Mouse (Mus musculus): ENCODE measurements at regions not wholly inside any gene's neighbourhood (a gene's known extent, or its start where the extent isn't known, plus 50 kb on each side); places are given as distances from the start of the nearest gene placed in this dataset.
A peak's percentile ranks its signal among the peaks of the same experiment; 100 is the strongest.

DNA sequence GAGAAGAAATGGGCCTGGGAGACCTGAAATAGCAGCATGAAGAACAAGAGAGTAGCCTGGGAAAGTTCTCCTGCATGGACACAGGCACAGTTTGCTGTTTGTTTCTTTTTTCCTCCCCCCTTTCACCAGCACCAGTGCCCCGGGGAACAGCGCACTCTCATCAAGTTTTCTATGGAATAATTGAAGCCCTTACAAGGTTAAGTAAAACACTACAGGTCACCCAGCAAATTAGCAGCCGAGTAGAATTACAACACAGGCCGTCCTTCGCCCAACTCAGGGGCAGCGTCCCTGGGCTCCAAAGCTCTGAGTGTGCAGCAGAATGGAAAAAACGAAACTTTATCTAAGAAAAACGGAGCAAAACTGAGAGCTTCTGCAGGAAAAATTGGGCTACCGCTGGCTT lies 381.6 kb upstream of the Jarid2 start:
- no peak for DNase-seq (ENCODE audit: low spot score)

GRCm38 (mm10) chr13:44353899-44354298 lies 375.4 kb upstream of the Jarid2 start:
- peak; percentile 6 for DNase-seq (ENCODE audit: low spot score)

GRCm38 (mm10) chr13:44355771-44356221 lies 373.5 kb upstream of the Jarid2 start:
- no peak for DNase-seq (ENCODE audit: low spot score)

DNA sequence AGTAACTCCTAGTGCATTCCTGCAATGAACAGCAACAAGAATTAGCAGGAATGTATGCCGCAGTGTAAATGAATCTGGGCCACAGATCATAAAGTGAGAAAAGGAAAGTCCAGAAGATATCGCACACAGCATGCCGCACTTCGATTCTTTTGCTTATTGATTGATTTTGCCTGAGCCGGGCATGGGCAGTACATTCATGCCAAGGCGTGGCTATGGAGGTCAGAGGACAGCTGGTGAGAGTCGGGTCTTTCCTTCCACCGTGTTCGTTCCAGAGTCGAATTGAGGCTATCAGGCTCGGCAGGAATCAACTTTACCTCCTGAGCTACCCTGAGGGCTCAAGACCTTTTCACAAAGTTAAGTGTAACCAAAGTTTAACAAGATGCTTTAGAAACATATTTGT lies 372.3 kb upstream of the Jarid2 start:
- DNase-seq (ENCODE audit: low spot score): no peak

- no peak for DNase-seq (ENCODE audit: low spot score)
These were observed 369.9 kb upstream of the Jarid2 start for GRCm38 (mm10) chr13:44359344-44359743.

DNA sequence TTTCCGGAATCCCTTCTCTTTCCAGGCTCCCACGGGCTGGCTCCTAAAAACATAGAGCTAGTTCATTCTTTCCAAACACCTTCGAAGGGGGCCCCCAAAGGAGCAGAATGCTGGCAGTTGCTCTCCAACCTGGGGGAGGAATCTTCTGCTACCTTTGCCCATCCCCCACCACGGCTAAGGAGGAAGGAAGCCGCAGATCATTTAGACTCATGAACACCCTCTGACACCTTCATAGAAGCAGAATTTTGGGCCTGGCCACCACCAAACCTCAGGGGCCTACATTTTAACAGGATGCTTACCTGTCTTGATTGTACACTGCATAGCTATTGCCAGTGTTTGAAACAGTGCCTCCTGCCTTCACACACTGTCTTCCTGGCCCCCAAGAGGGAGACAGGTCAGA lies 369.3 kb upstream of the Jarid2 start:
- no peak for DNase-seq (ENCODE audit: low spot score)

- DNase-seq (ENCODE audit: low spot score): no peak
These were observed 368.5 kb upstream of the Jarid2 start for GRCm38 (mm10) chr13:44360725-44361290.

DNA sequence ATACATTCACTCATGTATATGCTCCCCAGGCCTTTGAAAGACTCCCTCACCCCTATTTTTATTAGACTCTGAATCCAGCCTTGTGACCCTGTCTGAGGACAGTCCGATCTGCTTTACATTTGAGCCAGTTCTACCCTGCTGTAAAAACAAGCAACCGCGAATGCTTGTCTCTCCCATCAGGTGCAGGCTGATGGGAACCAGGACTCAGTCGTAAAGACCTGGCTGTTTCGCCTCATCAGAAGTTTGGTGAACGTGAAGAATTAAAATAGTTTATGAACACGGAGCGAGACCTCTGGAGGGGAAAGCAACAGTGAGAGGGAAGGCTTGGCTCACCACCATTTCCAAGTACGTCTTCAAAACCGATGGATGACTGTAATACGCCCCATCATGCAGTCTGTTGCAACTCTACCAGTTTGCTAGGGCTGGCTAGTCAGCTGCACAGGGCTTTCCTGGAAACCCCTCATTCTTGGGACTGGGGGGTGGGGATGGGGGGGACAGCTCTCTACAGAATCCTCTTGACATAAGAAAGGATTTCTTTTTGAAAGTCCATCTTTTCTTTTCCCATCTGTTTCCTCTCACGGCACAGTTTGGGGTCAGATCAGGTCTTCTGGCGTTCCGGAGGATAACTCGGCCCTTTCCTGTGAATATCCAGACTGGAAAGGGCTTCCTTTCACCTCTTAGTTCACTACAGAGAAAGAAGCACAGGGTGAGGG lies 366.8 kb upstream of the Jarid2 start:
- no peak for DNase-seq (ENCODE audit: low spot score)

- no peak for DNase-seq (ENCODE audit: low spot score)
These were observed 366.3 kb upstream of the Jarid2 start for GRCm38 (mm10) chr13:44363016-44363415.

DNA sequence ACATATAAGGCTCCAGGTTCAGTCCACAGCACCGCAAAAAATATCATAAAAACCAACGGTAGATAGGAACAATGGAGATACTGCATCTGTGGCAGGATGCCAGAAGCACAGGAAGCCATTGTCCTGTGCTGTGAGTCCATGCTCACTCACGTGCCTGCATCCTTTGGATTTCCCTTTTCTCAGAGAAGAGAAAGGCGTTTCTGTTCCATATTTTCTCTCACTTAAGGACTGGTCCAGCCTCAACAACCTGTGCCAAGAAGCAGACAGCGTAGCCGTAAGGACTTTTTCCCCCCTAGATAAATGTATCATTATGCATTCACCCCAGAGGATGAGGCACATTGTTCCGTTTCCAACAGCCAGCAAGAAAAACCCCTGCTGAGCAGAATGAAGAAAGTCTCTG lies 360.0 kb upstream of the Jarid2 start:
- DNase-seq (ENCODE audit: low spot score): no peak

DNA sequence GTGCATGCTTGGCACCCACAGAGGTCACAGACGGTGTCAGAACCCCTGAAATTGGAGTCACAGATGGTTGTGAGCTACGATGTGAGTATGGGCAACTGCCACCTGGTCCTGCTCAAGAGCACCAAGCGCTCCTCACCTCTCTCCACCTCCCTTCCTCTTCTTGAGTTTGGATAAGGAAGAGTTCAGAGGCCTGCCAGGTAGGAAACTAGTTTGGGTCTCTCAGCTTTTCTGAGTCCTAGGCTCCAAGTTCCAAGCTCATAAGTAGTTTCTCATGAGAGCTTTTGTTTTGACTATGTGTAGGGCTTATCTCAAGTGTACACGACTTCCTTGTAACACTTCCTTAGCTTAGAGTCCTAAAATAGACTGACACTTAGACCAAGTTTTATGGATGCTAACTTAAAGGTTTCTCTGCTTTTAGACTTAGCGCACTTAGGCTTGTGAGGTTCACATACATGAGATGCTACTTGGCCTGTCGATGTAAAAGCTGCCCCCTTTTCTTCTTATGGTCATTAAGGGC lies 356.9 kb upstream of the Jarid2 start:
- DNase-seq (ENCODE audit: low spot score): no peak

GRCm38 (mm10) chr13:44375476-44376159 lies 353.7 kb upstream of the Jarid2 start:
- DNase-seq (ENCODE audit: low spot score): no peak

DNA sequence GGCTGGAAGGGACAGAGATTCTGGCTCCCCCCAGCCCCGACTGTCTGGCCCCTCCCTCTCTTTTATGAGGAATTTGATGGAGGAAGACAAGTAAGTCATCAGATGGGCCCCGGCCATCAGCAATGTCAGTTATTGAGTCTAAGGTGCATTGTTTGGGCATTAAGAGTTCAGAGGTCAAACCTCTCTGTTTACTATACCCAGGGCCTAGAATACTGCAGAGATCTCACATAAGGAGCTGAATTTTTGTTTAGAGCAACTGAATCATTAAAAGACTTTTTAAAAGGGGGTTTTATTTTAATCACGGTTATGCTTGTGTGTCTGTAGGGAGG lies 353.1 kb upstream of the Jarid2 start:
- no peak for DNase-seq (ENCODE audit: low spot score)

DNA sequence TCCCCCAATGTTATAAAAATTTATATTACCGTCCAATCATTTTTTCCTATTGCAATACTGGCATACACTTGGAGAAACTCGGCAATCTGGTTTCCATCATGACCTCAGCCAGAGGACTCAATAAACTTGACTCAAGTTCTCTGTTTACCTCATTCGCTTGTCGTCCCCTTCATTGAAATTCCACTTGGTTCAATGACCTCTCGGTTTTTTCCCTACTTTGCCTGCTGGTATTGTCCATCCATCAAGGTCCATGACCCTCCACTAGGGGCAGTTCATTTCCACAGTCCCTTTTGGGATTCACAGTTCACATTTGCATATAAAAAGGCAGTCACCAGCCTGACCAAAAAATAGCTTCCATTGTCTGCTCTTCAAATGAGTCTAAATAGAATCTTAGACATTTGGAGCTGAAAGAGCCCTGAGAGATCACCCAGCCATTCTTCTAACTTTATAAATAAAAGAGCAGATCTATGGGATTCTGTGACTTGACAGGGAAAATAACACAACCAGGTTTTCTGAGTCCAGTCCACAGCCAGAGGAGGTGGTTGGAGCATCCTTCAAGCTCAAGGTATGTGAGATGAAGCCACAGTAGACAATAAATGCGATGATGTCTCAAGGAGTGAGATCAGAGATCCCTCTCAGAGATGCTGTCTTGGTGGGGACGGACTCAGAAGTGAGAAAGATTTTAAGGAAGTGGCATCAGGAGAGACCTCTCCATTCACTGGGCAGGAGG lies 347.4 kb upstream of the Jarid2 start:
- DNase-seq (ENCODE audit: low spot score): no peak

- DNase-seq (ENCODE audit: low spot score): peak; percentile 15
These were observed 346.0 kb upstream of the Jarid2 start for GRCm38 (mm10) chr13:44383322-44383721.

- no peak for DNase-seq (ENCODE audit: low spot score)
These were observed 342.5 kb upstream of the Jarid2 start for GRCm38 (mm10) chr13:44386767-44387166.

GRCm38 (mm10) chr13:44389696-44390095 lies 339.6 kb upstream of the Jarid2 start:
- DNase-seq (ENCODE audit: low spot score): no peak

DNA sequence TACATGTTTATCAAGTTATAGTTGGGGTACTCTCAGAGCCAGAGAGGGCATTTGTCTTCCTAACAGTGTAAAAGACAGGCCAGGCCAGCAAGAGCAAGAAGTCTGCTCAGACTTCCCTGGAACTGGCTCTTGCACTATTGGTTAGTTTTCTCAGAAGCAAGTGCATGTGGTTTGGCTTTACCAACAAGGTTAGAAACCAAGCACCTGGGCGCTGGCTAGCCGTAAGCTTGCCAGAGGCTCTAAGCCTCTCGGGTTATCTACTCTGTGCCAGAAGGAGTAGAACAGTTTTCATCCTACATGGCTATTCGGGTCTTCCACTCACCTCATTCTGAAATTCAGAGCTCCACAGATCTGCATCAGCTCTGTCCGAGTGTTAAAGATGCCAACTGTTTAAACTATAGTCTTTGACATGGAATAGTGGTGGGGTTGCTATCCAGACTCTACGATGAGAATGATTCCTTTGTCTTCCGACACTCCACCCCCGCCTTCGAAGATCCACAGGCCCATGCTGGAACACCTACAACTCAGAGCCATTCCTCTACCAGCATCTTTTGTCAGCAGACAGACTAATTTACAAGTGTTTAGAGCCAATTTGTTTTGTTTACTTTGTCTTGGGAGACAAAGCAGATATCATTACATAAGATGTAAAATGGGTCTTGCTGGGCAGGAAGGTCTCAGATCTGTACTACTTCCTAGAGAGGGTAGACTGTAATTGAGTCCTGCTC lies 338.4 kb upstream of the Jarid2 start:
- DNase-seq (ENCODE audit: low spot score): no peak

DNA sequence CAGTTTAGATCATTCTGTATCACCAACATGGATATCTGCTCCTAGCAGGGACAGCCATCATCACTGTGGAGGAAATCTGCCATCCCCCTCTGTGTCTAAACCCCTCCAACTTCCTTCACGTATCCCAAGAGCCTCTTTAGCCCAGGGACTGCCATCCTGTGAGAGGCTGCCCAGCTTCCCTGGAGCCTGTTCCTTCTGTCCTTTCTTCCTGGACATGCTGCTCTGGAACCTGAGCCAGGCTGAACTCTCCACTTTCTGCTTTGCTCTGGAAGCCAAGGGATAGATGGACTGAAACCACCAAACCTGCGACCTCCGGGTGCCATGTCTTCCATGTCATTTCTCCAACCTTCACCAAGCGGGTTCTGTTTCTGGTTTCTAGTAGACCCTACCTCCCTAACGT lies 335.3 kb upstream of the Jarid2 start:
- no peak for DNase-seq (ENCODE audit: low spot score)

DNA sequence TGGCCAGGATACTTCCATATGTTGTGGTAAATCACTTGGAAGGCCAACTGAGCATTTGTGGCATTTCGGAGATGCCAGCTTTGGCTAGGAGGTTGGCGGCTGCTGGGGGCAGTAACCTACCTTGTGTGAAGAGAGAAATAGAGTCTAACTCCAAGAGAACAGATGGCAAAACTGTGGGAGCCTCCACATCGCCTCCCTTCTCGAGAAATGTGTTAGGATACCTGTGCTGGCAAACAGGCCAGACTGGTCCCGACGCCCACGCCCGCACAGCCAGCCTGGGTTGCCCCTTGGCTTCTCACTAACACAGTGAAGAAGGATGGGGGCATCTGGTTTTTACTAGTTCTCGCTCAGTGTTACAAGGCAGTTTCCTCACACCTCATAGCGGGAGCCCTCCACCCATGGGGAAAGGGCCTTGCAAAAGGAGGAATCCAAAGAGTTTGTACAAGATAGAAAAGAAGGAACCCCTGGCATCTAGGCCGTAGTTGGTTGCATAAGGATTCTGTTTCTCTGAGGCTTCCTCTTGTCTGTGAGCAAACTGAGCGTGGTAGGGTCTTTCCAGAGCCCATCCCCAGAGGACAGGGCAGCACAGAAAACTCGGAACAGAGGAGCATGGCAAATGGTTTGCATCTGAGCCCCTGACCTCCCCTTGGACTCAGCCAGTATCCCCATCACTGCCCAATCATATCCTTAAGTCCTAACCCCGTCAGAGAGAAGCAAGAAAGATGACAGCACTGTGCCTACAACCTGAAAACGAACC lies 330.5 kb upstream of the Jarid2 start:
- peak; percentile 23 for DNase-seq (ENCODE audit: low spot score)

GRCm38 (mm10) chr13:44399370-44399685 lies 329.9 kb upstream of the Jarid2 start:
- DNase-seq (ENCODE audit: low spot score): no peak
